7 mouse cellular contexts compared by ENCODE assay signal in the genomic region with DNA sequence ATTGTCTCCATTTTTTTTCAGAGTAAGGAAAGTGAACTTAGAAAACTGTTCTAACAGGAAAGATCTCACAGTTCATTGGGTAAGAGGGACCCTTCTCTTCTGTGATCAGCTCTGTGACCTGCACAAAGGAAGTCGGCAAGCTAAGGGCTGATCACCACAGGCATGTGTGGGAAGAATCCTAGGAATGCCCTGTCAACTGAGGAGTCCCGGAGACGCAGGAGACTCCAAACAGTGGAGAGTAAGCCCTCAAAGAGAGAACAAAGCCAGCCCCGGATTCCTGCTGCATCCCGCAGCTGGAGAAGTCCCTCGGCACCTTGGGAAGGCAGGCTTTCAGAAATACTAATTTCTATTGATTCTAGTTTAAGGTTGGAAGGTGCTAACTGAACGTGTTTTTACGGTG. TPM values are rescaled to one million over a fixed set of nuclear protein-coding genes. Genes with fewer than 3 reads are reported as not detected.
DNase-seq lines count a peak whose midpoint lies in the region; ATAC-seq lines count a peak whose summit lies in the region.

No protein-coding gene starts in this region.

- no peaks in the 10 kb centered on the region for H3K9me3 ChIP-seq in heart, embryonic 14.5 days (ENCODE audit: control insufficient read depth, low read length)
- no peaks in the 10 kb centered on the region for H3K9me3 ChIP-seq in midbrain, embryonic 15.5 days

- WGBS in heart, embryonic 14.5 days: 3% methylated on average over 8 of the region's 8 CpGs
- WGBS in midbrain, embryonic 15.5 days: 1% methylated on average over 8 of the region's 8 CpGs

- H3K27ac ChIP-seq in heart, embryonic 14.5 days (replicated peaks in 1 of 2; ENCODE audit: control insufficient read depth in 1 of 2, insufficient read depth in 1 of 2, low read depth in 2 of 2, low read length in 2 of 2): peak overlapping the region; percentile 71 to 78
- peak overlapping the region; percentile 71 for H3K27ac ChIP-seq in midbrain, embryonic 15.5 days

- peak overlapping the region; percentile 62 for H3K4me2 ChIP-seq in heart, embryonic 14.5 days (ENCODE audit: low read length)
- H3K4me2 ChIP-seq in midbrain, embryonic 15.5 days: peak overlapping the region; percentile 55

- no peaks in the 10 kb centered on the region for H3K27me3 ChIP-seq in heart, embryonic 14.5 days (ENCODE audit: control insufficient read depth, insufficient read depth, low read length)
- H3K27me3 ChIP-seq in midbrain, embryonic 15.5 days (replicated peaks): no peaks in the 10 kb centered on the region

- no peak for ATAC-seq in heart, embryonic 14.5 days (ENCODE audit: insufficient number of reproducible peaks, insufficient read depth, low FRiP score, low read depth)
- ATAC-seq in midbrain, embryonic 15.5 days (replicated peaks): peak; percentile 67; the same call in 1 of the 2 replicates

- H3K36me3 ChIP-seq in heart, embryonic 14.5 days (ENCODE audit: control insufficient read depth, insufficient read depth, low read length): peaks cover 21% of the 10 kb centered on the region
- H3K36me3 ChIP-seq in midbrain, embryonic 15.5 days (replicated peaks): no peaks in the 10 kb centered on the region

- peak overlapping the region; percentile 63 for H3K9ac ChIP-seq in heart, embryonic 14.5 days (ENCODE audit: low read length)
- H3K9ac ChIP-seq in midbrain, embryonic 15.5 days: peak overlapping the region; percentile 27

- DNase-seq in embryo, embryonic 11 days: peak; percentile 83
- DNase-seq in kidney, postnatal 4 days: peak; percentile 40 to 63
- DNase-seq in thymus, postnatal 0 days (ENCODE audit: low spot score): no peak
- DNase-seq in cerebellum, postnatal 25 days: no peak
- DNase-seq in thymus, postnatal 36 days: no peak

- H3K4me3 ChIP-seq in heart, embryonic 14.5 days (ENCODE audit: control insufficient read depth in 1 of 2, insufficient read depth in 1 of 2, low read depth in 1 of 2, low read length in 2 of 2): peak overlapping the region; percentile 3 to 18
- peak overlapping the region; percentile 25 for H3K4me3 ChIP-seq in midbrain, embryonic 15.5 days

- H3K4me1 ChIP-seq in heart, embryonic 14.5 days (ENCODE audit: control insufficient read depth in 2 of 2, insufficient read depth in 2 of 2, low read length in 2 of 2): peaks cover 26 to 65% of the 10 kb centered on the region in 2 experiments
- peaks cover 77% of the 10 kb centered on the region for H3K4me1 ChIP-seq in midbrain, embryonic 15.5 days

RNA-seq across cellular contexts. Expression of gene Rnd3, which starts 8.4 kb away (rescaled TPM):
- polyA plus RNA-seq in heart, embryonic 14.5 days (2014; fragmentation: Nextera tagmentation; extraction: Ambion mirVana): 28.9 and 31.3 TPM in 2 replicates
- polyA plus RNA-seq in midbrain, embryonic 15.5 days (2015; fragmentation: Nextera tagmentation; extraction: Ambion mirVana): 177 and 182 TPM in 2 replicates
- polyA plus RNA-seq in thymus, postnatal 0 days (2015; fragmentation: Nextera tagmentation; extraction: Ambion mirVana): 7.4 and 7.8 TPM in 2 replicates

Comparison
In these comparisons a context has a peak if more than half of its experiments do, and no peak if none do; other contexts are left out.
1. DNase-seq: peak in embryo, embryonic 11 days (single experiment) and kidney, postnatal 4 days (2 of 2); none in thymus, postnatal 0 days (single experiment), cerebellum, postnatal 25 days (0 of 2) and thymus, postnatal 36 days (0 of 2).